Mouse (Mus musculus): ENCODE results near the gene Gm9964. TPM values are rescaled to one million over a fixed set of nuclear protein-coding genes. Genes with fewer than 3 reads are reported as not detected.
"Not testable (repeated sequence)": the region's sequence is repeated elsewhere in the genome, so short reads cannot be mapped to it uniquely, and the experiment has no call there.

Gene Gm9964
- total RNA-seq (2021) = not detected
- long read RNA-seq, experiment 1 = 0 reads
- long read RNA-seq, experiment 2 = 0 reads

DNA sequence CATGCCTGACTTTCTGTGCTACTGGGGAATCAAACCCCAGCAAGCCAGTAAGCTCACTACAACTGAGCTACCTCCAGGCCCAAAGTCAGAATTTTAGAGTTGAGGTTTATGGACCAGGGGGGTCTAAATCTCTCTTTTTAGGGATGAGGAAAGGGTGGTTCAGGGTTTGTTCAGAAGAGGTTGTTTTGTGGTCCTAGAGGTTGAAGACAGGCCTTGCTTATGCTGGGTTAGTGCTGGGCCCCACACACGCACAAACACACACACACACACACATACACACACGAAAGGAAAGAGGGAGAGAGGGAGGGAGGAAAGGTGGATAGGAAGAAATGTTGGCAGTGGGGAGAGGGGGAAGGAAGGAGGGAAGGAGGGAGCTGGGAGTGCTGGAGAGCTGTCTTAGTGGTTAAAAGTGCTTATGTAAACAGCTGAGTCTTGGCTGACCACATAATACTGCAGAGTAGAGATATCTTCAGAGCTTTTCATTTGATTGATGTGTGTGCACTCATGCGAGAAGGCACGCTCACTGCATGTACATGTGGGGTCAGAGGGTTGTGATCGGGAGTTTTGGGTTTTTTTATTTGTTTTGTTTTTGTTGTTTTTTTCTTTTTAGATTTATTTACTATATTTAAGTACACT, at the start of gene Gm9964:
Gm9964 (minus strand) TSS at position 51 of the 636 bp plus-strand sequence.
- no peak for DNase-seq

DNA sequence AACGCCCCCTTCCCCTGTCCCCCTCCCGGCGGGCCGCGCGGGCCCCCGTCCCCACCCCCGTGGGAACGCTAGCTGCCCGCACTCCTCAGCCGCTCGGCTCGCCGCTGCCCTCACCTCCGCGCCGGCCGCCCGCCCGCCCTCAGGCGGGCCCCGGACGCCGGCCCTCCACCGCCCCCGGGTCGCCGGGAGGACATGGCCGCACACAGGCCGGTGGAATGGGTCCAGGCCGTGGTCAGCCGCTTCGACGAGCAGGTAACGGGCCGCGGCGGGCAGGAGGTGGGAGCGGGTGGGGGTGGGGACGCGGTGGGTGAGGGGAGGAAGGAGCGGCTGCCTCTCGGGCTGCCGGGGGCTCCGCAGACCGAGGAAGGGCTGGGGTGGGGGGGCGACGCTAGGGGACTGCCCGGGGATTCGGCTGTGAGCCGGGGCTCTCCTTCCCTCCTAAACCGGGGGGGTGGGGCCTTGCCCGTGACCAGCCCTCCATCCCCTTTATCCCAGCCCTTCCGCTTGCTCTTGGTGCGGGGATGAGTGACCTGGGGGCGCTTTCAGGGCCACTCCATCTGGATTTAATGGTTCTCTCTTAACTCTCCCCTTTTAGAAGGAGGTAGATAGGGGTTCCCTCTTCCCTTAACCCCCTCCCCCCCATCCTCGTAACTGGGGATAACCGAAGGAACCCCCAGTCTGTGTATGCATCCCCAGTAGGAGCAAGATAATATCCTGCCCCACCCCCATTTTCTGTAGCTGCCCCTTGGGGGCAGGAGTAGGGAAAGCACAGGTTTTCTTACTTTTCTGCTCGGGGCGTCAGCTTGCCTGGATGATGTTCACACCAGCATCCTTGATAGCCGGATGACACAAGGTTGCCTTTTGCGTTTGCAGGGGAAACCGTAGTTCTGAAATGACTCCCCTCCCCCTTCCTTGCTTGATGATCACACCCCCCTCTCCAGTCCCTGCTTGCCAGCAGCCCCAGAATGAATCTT, 43.4 kb upstream of the Gm9964 start:
- peak; percentile 36 for DNase-seq

DNA sequence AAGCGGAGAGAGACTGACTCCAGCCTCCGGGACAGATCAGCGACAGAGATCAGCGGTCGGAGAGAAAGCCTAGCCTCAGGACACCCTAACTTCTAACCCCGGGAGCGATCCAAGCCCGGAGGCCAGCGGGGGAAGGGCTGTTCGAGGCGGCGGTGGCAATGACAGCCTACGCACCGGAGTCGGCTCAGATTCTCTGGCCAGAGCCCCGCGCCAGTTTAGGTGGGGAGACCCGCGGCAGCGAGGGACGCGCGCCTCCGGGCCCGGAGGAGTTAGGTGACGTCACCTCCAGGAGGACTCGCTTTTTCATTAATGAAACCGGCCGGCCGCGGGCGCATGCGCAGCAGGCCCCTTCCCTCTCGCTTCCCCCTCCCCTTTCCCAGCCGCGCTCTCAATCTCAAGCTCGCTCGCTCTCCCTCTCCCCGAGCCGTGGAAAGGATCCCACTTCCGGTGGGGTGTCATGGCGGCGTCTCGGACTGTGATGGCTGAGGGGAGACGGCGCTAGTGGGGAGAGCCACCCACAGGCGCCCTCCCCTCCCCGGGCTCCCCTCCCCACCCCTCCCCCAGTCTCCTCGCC, 42.6 kb upstream of the Gm9964 start, which contains the start of gene Nf1:
Nf1 (plus strand) TSS at position 460 of the 574 bp plus-strand sequence.
- peak; percentile 94 for DNase-seq

GRCm38 (mm10) chr11:79338621-79339020, 41.9 kb upstream of the Gm9964 start:
- no peak for DNase-seq

- no peak for DNase-seq
Observed at GRCm38 (mm10) chr11:79336722-79337267, 40.1 kb upstream of the Gm9964 start.

DNA sequence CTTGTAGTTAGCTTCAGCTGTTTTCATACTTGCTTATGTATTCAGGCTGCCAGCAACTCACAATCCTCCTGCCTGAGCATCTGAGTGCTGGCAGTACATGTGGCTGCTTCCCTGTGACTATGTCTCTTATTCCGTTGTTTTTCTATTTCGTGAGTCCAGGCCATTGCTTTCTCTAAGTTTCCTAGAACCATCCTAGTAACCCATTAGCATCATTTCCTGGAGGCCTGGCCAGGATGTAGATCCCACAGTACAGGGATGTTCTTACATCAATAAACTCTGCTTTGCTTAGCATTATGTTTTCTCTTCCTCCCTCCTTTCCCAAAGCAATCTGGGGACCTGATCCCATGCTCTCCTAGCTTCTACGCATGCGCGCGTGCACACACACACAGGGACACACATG, 38.4 kb upstream of the Gm9964 start:
- no peak for DNase-seq

- no peak for DNase-seq
Observed at GRCm38 (mm10) chr11:79329585-79329984, 32.9 kb upstream of the Gm9964 start.

GRCm38 (mm10) chr11:79328060-79328459, 31.4 kb upstream of the Gm9964 start:
- no peak for DNase-seq

- no peak for DNase-seq
Observed at GRCm38 (mm10) chr11:79327106-79327505, 30.4 kb upstream of the Gm9964 start.

GRCm38 (mm10) chr11:79325663-79326062, 29.0 kb upstream of the Gm9964 start:
- no peak for DNase-seq

DNA sequence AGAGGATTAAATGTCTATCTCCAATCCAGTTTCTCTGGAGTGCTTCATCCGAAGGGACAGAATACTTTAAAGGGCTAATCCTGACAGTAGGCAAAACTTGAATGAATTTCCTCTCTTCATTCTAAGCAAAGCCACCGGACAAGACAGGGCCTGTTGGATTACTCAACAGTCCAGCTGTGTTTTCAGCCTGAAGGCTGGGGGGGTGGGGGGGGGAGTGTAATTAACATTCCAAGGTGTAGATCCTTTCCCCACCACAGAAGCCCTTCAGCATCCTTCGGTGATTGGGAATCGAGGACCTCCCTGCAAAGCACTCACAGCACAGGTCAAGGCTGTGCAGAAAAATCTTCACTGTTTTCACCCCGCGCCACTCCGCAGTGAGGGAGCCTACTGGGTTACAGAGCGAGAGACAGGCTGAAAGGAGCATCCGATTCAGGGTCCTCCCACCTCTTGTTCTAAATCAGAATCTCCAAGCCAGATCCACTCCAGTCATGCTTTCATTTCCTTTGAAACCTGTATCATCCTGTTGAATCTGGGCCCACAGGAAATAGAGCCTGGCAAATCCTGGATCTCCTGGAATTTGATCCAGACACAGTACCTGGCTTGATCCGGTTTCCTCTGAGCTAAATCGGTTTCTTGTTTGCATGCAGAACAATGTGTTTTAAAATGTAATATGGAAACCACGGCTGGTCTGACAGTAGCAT, 27.4 kb upstream of the Gm9964 start:
- no peak for DNase-seq

DNA sequence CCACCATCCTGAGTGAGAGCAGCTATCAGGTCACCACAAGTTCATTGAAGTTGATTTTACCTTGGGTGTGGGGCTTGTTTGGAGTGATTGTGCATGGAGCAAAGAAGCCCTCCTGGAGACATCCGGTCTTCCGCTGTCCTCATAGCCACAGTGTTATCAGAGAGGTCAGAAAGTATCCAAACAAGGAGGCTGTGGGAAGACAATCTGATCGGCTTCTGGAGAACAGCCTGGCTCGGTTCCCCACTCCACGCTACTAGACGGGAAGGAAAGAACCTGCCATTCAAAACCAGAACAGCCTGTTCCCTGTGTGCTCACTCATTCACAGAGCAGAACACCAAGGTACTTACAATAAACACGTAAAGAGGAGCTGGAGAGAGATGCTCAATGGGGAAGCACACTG, 23.1 kb upstream of the Gm9964 start:
- DNase-seq = no peak

GRCm38 (mm10) chr11:79316807-79317345, 20.2 kb upstream of the Gm9964 start:
- no peak for DNase-seq

DNA sequence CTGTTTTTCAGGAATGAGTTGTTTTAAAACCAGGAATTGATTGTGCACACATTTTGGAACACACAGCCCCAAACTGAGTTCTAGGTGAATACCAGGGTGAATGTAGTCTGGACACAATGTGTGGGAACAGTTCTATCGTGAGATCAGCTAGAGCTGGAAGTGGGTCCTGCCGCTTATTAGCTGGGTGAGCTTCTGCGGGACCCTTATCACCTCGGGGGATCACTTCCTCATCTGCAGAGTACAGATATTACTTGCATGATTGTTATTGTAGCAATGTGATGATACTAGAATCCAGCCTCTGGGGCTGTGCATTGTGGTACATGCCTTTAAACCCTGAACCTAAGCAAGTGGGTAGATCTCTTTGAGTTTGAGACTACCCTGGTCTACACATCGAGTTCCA, 13.8 kb upstream of the Gm9964 start:
- no peak for DNase-seq

DNA sequence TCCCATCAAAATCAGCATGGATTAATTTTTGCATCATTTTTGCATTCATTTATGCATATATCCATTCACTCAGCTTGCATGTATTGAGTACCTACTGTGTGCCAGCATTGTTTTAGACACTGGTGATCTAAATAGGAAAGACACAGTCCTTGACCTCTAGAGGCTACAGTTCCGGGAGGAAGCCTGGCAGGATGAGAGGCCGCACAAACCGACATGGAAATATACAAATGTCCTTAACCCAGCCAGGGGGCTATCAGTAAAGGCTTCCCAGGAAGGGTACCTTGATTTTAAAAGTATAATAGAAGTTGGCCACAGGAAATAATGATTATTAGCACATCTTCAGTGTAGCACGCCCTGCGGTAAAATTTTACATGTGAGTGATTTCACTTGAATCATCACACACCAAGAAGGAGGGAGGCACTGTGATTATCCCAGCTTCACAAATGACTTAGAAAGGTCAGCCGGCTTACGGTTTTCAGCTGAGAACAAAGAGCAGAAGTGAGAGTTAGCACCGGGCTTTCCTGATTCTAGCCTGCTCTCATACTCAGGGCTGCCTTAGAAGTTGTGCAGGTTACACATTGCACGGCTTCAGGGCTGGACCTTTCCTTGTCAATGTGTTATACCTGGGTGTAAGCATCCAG, 11.0 kb upstream of the Gm9964 start:
- DNase-seq = no peak

GRCm38 (mm10) chr11:79306996-79307395, 10.3 kb upstream of the Gm9964 start:
- DNase-seq = no peak

DNA sequence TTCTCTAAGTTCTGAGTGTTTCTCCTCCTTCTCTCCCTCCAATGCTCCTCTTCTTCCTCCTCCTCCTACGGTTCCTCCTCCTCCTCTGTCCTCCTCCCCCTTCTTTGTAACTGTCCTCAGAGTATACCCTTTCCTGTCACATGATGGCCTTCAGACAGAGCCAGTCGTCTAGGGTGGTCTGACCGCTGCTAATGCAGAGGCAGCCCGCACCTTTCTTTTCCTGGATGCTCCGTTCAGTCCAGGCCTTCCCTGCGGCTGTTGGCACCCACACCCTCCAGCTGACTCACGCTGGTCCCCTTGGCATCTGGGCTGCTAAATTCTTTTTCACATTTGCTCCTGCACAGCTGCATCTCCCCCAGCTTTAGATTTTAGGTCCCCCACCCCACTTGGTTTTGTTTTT, 9.8 kb upstream of the Gm9964 start:
- peak; percentile 15 for DNase-seq

GRCm38 (mm10) chr11:79305697-79306340, 9.1 kb upstream of the Gm9964 start:
- DNase-seq = no peak

- DNase-seq = not testable (repeated sequence)
Observed at GRCm38 (mm10) chr11:79304245-79304644, 7.5 kb upstream of the Gm9964 start.

GRCm38 (mm10) chr11:79303109-79303508, 6.4 kb upstream of the Gm9964 start:
- DNase-seq = no peak
